Mouse (Mus musculus) spleen, postnatal 10 days (tissue): ENCODE results near the gene Gm20696.

Experiments
- DNase-seq, 2 experiments: peaks; one replicate each; pipeline ENCODE4 v3.0.0; 2021 to 2022; ENCODE audit warnings: low spot score in 2 of 2

The Gm20696 gene

GRCm38 (mm10) chr6:99260941-99261736 is 405.5 kb downstream of the Gm20696 start:
- peak in 1 of 2 experiments; percentile 18 for DNase-seq

- no peak for DNase-seq
These were observed 408.3 kb downstream of the Gm20696 start for GRCm38 (mm10) chr6:99258346-99258745.

DNA sequence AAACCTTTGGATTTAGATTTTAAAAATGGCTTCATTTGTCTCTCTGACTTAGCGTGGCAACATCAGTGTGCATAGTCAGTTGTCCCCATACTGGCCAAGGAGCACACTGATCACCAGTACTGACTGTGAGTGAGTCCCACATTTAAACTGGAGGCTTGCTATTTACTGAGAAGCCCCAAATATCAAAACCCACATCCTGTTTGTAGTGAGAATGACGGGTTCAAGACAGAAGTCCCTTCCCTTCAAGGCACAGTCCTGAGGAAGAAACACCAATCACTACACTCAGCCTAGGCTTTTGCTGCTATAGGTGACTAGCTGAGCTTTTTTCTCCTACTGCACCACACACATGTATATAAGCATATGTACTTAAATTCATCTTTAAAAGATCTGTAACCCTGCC is 408.9 kb downstream of the Gm20696 start:
- no peak for DNase-seq

GRCm38 (mm10) chr6:99253331-99253730 is 413.3 kb downstream of the Gm20696 start:
- no peak for DNase-seq

- no peak for DNase-seq
These were observed 413.8 kb downstream of the Gm20696 start for GRCm38 (mm10) chr6:99252816-99253215.

DNA sequence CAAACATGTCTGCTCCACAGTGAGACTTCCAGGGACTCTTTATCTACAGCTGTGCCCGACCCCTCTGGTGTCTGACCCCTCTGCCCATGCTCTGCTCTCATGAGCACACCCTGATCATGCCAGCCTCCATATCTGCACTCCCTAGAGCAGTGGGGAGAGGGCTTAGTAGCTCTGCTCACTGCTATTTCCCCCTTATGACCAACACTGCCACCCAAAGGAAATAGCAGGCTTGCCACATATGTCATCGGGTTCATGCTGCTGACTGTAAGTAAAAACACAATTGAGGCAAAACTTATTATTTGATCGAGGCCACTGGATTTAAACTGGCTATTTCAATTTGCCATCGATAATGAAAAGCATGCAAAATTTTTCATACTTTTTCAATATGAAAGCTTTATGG is 414.7 kb downstream of the Gm20696 start:
- no peak for DNase-seq

DNA sequence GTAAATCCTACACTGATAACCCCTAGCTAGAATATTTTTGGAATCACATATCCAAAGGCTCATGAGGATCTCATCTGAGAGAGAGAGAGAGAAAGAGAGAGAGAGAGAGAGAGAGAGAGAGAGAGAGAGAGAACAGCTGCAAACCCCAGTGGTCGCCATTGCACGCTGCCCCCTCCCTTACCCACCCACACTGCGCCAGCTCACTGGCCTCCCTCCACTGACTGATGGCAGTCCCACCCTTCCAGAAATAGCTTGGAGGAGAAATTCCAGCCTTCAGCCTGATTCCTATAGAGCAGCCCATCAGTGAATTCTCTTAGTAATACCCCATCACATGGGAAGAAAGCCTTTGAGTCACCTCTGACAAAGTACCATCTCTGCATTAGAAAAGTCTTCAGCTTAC is 415.4 kb downstream of the Gm20696 start:
- no peak for DNase-seq

DNA sequence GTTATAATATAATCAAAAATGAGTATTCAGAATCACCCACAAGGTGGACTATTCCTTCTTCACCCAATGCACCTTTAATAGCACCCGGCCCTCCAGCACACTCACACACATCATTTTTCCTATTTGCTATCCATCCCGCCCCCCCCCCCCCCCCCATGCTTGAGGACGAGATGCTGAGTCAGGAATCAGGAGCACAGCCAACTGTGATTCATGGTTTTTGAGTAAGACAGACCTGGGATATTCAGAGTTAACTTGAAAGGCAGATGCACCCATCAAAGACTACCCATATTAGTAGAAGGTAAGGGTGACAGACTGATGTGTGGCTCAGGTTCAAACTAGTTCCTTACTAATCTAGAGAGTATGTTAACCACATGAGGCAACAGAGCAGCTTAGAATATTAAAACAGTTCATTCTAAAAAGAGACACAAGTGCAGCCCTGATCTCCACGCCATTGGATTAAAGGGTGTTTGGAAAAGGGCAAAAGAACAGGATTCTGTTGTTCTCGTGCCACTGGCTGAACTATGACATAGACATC is 417.0 kb downstream of the Gm20696 start:
- no peak for DNase-seq

DNA sequence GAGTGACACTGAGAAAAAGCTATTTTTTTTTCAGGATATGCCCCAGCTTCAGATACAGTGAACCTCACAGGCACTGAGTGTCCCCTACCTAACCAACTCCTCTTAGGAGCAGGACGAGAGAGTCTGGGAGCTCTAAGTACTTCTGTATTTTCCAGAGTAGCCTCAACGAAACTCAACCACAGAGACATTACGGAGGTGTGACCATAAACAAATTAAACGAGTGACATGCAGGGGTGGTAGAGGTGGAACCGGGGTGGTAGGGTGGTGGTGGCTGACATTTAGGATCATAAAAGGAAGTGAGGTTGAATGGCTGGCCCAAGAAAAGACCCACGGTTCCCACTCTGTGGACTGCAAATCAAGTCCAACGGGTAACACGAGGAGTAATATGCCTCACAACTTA is 418.2 kb downstream of the Gm20696 start:
- no peak for DNase-seq

DNA sequence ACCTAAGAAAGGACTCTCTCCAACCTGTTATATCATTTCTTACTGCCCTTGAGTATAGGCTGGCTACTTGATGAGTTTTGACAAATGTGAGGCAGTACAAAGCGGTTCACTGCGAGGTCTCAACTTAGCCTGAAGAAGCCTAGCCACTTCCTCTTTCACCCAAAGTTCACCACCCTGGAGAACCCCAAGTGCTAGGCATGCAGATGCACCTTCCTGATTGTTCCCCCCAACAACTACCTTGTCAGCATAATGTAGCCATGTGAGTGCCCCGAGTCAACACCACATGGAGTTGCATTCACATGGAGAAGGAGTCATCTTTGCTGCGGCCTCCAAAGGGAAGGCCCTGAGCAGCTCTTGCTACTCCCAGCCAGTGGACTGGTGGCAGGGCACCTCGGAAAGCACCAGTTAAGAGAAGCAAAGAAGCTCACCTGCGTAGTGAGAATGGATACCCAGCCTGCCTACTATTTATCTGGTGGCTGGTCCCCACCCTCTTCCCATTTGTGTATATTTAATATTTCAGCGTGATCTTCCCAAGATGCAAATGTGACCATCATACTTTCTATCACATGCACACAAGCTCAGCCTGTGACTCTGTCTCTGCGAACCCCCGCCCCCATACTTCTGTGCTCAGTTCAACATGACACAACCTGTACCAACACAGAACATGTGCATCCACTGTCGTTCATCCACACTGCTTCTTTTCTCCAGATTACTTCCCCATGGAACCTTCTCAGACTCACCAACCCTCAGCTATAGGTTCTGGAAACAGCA is 424.8 kb downstream of the Gm20696 start:
- peak in 1 of 2 experiments; percentile 40 for DNase-seq

DNA sequence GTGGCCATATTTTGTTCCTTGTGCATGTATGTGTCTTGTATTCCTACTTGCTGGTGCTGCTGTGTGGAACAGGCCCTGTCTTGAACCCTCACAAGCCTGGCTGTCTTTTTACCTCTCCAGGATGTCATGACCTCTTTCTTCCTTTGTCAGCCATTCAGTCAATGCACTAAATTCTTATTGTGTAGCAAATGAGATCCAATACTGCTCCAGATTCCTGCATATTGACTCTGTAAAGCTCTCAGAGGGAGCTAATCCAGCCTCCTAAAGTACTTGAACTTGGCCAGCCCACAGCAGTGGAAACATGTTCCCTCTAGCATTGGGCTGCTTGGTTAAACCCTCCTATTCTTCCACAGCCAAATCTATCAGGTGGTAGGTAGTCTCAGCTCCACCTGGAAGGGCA is 425.8 kb downstream of the Gm20696 start:
- DNase-seq: no peak

- no peak for DNase-seq
These were observed 431.0 kb downstream of the Gm20696 start for GRCm38 (mm10) chr6:99235588-99235987.

DNA sequence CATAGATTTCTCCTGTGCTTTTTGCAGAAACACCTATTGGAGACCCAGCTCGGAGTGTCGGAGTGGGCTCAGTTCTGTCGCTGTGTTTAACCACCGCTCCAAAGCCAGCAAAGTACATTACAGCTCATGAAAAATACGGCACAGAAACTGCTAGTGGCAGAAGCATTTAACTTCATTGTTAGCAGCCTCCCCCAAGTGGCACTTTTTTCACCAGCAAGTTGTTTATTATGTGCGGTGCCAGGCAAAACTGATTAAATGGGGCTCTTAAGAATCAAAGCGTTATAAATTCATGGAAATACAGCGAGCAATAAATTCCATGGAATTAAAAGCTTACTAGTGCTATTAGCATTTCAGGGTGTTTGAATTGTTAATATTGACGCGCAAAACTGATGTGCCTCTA is 433.2 kb downstream of the Gm20696 start:
- no peak for DNase-seq

DNA sequence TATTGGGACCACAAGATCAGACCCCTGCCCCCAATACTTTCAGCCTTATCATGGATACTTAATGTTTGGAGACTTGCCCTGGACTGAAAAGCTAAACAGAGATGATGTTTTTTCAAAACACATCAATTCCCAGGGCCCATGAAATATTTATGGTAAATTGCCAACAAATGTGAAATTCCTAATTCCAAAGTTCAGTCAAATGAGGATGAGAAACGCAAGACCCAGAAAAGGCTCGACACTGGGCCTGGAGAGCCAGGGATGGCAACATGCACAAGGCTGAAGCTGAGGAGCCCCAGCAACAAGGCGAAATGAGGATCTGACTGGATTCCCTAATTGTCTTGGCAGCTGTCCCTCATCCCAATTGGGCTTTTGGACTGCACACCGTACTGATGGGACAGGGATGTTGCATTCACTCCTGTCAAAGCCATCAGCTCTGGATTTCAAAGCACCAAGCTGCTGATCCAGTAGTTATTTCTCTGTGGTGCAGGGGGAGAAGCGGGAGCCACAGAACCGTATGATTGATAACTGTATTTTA is 438.2 kb downstream of the Gm20696 start:
- no peak for DNase-seq

DNA sequence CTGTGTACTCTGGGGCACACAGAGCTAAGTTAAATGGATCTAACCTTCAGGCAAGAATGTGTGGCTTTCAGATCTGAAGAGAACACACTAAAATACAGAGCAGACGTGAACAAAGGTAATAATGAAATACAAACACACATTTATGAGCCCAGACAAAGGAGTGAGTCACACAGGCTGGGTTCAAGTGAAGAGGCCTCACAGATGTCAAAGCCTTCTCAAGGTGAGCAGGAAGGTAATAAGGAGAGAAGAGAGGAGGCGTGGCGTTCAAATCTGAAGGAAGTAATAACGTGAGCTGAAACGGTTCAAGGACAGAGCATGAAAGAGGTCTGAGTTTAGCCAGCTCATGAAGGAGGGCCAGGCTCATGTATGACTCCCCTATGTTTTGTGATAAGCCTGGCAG is 445.4 kb downstream of the Gm20696 start:
- DNase-seq: no peak

GRCm38 (mm10) chr6:99220472-99220871 is 446.1 kb downstream of the Gm20696 start:
- DNase-seq: no peak

DNA sequence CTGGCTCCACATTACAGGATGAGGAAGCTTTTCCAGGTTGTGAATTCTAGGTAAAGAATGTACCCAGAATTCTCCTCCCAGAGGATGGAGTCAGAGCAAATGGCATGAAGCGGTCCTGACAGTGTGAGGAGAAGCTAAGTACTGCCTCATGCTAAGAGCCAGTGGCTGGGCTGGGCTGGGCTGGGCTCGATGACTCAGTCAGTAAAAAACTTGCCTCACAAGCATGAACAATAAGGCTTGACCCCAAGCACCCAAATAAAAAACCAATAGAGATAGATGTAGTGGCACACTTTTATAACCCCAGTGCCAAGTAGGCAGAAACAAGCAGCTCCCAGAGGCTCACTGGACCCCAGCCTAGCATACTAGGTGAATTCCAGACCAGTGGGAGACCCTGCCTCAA is 448.8 kb downstream of the Gm20696 start:
- no peak for DNase-seq

- DNase-seq: no peak
These were observed 449.4 kb downstream of the Gm20696 start for GRCm38 (mm10) chr6:99217155-99217554.

- DNase-seq: no peak
These were observed 454.1 kb downstream of the Gm20696 start for GRCm38 (mm10) chr6:99212461-99212860.

DNA sequence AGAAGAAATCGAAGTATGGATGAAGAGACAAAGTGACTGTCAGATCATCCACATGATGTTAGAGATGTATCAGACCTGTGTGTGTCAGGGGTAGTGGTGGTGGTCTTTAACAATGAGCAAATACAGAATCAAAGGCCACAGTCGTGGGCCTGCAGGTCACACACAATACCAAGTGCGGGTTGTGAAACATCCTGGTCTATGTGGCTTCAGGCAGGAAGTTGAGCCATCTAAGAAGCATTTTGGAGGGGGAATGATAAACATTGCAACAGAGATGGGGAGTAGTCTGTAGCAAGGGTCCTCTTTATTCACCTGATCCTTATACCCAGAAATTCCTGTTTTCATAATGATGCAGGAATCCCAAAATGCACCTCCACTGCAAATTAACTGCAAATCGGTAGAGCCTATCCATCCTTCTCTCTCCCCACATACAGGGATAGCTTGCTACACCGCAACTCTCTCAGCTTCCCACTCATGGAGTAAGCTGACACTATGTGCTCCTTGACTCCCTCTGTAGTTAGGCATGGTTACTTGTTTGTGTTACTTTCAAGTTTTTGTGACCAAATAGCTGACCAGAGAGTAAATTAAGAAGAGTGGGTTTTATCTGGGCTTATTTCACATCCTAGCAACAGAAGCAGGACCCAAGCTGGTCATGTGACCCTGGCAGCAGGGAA is 454.8 kb downstream of the Gm20696 start:
- DNase-seq: no peak

- DNase-seq: no peak
These were observed 456.4 kb downstream of the Gm20696 start for GRCm38 (mm10) chr6:99210161-99210560.
